Mouse (Mus musculus) adrenal gland, adult 18-20 months (tissue): ENCODE measurements around the gene Diexf. TPM values are rescaled to one million over a fixed set of nuclear protein-coding genes. Genes with fewer than 3 reads are reported as not detected.

Experiments used
- DNase-seq, 2 experiments: peaks; one replicate each; pipeline ENCODE4 v3.0.0; 2021 to 2022; ENCODE audit warnings: low spot score in 2 of 2
- long read RNA-seq, 2 experiments: library from polyadenylated mRNA; stranded (forward); transcript quantifications; one replicate each; pipeline ENCODE4 v2.0.0; 2021
- total RNA-seq, 2 experiments: library from RNA; stranded (reverse); gene quantifications; 1 replicate in 1 of 2; 2 replicates in 1 of 2; pipeline ENCODE4 v1.2.3; 2021

Gene Diexf
- 10 to 100 TPM; 14.6 to 18.6 TPM for total RNA-seq
- long read RNA-seq, experiment 1, full-length matches to known transcripts = 4 of 5 reads
- long read RNA-seq, experiment 1, partial matches to known transcripts = 1 of 5 reads
- long read RNA-seq, experiment 1, other reads (novel, unspliced or antisense) = 0 of 5 reads
- long read RNA-seq, experiment 2, full-length matches to known transcripts = 2 of 7 reads
- long read RNA-seq, experiment 2, partial matches to known transcripts = 1 of 7 reads
- long read RNA-seq, experiment 2, other reads (novel, unspliced or antisense) = 4 of 7 reads

DNA sequence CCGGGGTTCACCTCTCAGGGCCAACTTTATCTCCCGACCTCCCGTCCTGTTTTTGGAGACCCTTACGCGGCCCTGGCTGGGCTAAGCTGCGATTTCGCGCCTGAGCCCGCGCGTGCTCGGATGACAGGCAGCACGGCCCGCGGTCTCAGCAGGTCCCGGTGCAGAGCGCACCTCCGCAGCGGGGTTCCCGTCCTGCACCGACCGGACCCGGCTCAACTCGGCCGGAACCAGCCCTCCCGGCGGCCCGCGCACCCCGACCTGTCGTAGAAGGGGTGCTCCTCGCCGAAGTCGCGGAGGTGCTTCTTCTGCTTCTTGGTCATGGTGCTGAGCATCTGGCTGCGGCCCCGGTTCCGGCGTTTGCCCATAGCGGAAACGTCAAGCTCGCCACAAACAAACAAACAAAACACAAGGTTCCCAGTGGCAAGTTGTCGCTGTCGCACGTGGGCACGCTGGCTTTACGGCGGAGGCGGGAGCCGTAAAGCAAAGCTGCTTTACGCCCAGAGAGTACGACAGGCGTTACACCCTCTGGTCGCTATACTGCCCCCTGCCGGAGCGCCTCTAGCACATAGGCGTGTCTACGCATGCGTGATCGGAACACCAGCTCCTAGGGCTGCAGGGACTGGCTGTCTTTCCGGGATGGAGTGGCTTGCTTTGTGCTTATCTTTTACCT, at the start of gene Diexf:
Diexf (minus strand) TSS at position 487 of the 670 bp plus-strand sequence.
- DNase-seq = peak; percentile 97 to 98

DNA sequence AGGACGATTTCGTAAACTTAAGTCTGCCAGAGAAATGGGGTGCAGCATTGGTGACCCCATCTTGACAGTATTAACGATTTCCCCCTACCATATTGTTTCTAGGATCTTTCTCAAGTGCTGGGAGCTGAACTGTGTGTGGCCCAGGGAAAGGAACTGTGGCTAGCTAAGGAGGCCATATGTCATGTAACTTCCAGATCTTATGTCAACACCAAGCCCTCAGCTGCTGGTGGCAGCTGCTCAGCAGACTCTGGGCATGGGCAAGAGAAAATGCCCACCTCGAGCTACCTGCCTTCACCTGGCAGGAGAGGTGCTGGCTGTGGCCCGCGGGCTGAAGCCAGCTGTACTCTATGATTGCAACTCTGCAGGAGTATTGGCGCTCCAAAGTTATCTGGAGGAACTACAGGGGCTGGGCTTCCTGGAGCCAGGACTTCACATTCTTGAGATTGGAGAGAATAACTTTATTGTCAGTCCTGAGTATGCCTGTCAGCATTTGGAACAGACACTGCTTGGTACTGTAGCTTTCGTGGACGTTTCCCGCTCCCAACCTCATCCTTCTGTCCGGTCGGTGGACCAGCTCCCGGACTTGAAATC, 44.2 kb upstream of the Diexf start:
- DNase-seq = no peak

DNA sequence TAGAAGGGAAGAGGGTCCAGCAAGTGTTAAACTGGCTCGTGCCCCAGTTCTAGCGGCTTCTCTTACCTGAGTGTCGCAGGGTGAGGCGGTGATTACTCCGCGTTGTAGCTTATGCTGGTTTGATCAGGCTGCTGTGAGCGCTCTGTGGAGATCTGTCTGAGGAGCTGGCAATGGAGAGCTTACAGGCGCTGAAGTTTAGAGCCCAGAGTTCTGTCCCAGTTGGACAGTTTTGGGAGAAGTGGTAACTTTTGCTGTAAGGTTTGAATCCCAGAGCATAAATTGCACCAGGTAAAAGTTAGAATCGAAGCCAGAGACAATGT, 43.7 kb upstream of the Diexf start:
- no peak for DNase-seq

DNA sequence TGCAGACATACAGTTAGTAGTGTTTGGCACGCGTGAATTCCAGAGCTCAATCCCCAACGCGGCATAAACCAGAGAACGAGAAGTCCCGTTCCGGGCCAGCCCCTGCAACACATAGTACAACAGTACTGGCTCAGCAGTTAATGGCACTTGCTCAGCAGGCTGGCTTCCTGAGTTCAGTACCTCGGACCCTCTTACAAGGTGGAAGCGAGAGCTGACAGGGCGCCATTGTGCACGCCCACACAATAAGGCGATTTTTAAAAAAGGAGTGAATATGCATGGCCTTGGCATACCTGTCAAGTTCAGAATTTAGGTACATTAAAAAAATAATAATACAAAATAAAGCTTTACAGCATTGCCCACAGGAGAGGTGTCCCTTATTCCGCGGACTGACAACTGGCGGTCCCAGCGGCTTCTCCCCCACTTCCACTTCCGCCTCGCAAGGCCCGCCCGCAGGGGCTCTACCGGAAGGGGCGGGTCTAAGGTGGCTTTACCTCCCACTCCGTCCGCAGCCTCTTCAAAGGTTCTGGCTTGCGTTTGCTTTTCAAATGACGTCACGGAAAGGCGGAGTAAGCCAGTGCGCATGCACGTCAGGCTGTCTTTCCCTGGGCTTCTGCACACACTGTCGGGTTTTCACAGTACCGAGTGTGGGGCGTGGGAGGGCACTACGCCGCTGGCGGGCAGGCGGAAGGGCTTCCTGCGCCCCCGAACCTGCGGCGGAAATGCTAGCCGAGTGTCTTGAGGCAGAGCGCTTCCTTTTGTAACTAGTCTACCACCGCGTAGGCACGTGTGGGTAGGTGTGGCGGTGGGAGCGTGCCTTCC, 43.1 kb upstream of the Diexf start:
- DNase-seq = peak; percentile 92 to 93

DNA sequence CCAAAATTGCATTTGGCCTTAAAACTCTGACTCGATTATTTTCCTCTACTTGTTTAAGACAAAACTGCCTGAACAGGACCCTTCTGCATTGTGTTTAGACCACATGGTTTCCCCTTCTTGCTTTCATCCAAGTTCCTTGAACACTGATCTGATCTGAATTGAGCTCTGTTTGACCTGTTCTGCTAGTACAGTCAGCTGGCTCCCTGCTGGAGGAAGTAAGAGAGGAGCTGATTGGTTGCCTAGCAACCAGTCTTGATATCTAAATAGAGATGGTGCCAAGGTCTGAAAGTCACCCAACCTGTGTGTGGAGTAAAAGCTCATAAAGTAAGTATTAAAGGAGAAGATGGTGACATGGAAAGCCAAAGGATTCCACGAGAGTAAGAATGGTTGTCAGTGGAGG, 39.8 kb upstream of the Diexf start:
- DNase-seq = no peak

DNA sequence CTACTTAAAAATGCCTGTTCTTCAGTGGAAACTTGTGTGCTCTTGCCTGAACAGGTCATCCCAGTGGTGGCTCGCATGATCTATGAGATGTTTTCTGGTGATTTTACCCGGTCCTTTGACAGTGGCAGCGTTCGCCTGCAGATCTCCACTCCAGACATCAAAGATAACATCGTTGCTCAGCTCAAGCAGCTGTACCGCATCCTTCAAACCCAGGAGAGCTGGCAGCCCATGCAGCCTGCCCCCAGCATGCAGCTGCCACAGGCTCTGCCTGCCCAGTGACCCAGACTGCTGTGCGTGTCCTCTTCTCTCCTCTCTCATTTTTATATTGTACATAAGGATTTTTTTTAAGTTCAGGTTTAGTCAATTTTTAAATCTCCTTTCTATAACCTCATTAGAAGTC, 39.2 kb upstream of the Diexf start:
- DNase-seq = no peak

DNA sequence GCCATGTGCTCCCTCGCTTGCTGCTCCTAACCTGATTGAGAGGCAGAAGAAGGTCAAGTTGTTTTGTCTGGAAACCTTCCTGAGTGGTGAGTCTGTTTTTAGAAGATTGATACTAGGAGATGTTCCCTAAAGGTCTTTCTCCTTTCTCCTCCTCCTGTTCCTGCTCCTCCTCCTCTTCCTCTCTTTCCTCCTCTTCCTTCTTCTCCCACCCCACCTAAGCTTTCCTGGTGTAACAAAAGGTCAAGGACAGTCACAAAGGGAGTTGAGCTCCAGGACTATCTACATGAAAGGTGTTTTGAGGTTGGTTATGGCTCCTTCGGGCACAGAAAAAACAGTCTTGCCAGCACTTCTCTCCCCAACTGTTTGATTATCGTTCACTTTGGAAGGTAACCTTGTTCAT, 37.7 kb upstream of the Diexf start, which contains the start of gene A130010J15Rik:
A130010J15Rik (plus strand) TSS at position 301 of the 400 bp plus-strand sequence.
- no peak for DNase-seq

DNA sequence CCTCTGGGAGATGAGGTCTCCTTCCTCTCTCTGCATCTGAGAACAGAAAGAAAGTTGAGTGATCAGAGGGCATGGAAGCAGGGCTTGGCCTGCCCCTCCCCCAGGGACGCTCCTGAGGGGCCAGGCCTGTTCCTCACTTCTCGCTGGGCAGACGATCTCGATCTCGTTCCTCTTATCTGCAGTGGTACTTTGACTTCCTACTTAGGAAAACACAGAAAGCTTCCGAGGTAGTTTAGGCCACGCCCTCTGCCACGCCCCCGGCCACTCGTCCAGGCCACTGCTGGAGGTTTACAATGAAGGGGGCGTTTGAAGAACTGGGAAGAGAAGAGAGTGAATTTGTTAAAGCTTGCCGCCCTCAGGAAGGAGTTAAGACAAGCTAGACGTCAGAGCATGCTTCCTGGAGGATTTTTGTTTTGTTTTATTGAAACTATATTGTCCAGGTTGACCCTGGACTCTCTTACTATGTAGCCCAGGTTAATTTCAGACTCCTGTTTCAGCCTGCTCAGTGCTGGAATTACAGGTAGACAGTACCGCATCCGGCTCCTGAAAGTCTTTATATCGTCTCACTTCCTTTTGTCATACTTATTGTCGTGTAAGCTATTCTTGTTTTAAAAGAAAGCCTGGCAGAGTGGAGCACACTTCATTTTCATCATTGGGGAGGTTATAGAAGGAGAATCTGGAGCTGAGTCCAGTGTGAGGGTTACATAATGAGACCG, 30.4 kb upstream of the Diexf start:
- peak; percentile 20 to 43 for DNase-seq

DNA sequence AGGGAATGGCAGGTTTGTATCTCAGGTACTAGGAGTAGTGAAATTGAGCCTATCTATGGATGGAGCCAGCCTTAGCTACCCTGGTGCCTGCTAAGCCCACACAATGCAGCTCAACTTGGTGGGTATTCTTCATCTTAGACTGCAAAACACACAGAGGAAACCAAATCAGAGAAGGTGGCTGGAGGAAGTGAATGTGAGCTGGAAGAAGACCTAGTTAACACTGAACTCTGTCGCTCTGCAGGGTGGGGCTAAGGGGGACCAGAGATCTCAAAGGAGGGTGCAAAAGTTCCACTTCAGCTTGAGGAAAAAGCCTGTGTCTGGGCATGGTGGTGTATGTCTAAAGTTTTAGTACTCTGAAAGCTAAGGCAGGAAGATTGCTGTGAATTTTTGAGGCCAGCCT, 29.5 kb upstream of the Diexf start:
- no peak for DNase-seq

DNA sequence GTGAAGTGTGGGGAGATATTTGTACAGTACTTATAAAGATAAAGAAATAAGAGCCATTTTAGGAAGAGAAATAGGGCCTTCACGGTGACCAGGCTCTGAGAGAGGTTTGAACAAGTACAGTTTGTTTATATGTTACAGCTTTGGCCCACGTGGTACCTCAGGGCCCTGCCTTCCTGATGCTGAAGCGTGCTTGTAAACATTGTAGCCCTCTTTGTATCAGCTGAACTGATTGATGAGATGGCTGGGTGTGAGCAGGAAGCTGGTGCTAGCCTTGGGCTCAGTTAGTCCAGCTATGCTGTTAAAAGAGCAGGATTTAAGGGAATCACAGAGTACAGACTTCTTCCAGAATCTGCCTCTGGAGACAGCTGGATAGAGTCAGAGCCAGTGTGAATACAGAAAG, 29.1 kb upstream of the Diexf start:
- DNase-seq = no peak

DNA sequence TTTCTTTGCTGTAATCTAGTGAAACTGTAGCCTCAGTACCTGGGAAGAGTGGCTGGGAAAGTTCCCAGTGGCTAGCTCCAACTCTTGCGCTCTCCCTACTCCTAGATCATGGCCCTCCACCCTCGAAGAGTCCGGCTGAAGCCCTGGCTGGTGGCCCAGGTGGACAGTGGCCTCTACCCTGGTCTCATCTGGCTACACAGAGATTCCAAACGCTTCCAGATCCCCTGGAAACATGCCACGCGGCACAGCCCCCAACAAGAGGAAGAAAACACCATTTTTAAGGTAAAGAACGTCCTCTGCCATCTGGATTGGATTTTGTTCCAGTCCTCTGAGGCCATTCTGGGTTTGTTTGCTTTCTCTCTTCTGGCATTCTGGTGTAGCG, 27.0 kb upstream of the Diexf start:
- DNase-seq = no peak

DNA sequence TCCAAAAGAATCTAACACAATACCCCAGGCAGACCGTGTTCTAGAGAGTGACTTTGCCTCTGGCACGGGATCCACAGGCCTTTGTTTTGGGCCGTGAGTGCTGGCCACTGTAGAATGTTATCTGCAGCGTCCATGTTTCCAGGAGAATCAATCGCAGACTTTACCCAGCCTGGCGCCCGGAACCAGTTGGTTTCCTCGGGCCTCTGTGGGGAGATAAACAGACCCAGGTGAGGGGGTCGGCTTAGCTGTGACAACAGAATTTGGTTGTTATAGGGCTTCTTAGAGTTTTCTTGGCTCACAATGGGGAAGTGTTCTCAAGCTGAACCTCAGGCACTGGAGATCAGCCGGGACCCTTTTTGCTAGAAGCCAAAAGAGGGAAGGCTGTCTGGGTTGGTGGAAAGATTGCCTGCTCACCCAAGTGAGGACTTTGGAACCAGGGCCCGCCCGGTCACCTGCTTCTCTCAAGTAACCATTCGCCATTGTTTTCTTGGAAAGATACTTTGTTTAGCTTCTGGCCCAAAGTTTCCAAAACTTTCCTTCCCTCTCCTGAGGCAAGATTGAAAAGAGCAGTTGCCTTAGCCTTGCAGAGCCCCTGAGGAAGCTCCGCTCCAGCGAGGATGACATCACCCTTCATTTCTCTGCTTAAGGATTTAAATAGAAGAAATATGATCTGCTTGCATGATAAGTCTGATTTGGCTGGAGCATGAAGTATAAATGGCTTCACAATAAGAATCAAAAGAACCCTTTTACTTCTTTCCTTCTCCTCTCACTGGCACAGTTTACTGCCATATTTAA, 26.4 kb upstream of the Diexf start:
- DNase-seq = no peak

DNA sequence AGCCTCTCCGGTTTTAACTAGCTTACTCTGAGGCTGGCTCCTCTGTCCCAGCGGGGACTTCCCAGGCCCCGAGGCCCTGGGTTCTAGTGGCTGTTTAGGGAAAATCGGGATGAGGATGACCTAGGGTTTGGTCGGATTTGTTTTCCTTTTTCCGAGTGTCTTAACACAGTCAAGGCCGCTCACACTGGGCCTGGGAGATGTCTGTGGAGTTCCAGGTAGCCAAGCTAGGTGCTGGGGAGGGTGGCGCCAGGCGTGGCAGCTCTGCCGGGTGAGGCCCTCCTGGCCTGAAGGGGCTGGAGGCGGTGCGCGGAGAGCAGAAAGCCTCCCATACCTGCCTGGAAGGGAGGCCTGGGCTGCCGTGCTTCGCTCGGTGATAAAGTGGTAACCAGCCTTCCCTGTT, 23.5 kb upstream of the Diexf start:
- DNase-seq = no peak

DNA sequence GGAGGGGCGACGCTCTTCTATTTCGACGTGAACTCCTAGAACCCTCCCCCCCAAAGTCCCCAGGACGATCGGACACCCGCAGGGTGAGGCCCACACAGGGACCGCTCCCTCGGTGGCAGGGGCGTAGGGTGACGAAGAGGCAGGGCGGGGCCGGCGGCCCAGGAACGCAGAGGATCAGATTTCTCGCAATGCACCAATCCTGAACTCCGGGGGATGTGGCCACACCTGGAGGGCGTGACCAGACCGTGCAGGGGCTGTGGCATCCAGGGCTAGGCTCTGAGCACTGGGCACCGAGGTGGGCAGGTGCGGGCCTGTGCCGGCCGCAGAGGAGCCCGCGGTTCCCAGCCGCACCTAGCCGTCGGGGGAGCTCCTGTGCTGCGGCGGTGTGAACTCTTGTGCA, 22.8 kb upstream of the Diexf start, which contains the start of gene Irf6:
Irf6 (plus strand) TSS at position 240 of the 400 bp plus-strand sequence.
- DNase-seq = peak; percentile 37 to 38

DNA sequence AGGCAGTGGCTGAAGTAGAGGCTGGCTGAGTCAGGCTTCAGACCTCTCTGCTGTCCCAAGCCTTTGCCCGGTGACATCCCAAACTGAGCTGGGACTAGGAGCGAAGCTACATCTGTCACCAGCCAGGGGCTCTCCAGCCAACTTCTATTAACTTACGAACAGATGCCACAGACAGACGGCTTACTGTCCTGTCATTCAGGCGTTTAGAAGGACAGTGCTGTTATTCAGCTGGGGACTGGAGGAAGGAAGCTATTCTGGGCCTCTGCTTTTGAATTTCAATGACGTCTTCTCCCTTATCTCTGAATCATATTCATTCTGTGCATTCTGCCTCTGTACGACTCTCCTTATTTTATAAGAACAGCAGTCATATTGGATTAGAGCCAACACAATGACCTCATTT, 21.1 kb upstream of the Diexf start:
- DNase-seq = no peak

DNA sequence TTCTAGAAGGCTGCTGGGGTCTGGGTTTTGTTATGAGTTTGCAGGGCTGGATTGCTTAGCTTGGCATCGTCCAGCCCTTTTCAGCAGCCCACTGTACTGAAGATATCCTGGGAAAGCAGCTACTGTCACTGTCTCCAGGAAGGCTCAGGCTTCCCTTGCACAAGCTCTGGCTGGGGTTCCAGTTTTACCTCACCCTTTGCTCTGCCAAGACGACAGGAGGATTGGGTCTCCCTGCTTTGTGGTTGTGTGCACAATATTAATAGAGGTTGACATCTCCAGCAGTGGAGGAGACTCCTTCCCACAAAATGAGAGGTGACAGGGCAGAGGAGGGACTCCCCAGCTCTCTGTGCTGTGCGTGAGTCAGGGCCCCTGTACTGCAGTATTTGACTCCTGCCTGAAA, 19.2 kb upstream of the Diexf start:
- DNase-seq = no peak

DNA sequence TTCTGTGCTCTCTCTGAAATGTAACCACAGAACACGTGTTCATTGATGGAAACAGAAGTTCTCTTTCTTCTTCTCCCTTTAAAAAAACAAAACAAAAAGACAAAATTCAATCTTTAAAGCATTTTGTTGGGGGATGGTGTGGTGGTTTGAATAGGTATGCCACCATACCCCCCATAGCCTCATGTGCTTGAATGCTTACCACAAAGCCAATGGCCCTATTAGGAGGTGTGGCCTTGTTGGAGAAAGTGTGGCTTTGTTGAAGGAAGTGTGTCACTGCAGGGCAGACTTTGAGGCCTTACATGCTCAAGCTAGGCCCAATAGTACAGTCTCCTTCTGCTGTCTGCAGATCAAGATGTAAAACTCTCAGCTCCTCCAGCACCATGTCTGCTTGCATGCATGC, 16.3 kb upstream of the Diexf start:
- no peak for DNase-seq

DNA sequence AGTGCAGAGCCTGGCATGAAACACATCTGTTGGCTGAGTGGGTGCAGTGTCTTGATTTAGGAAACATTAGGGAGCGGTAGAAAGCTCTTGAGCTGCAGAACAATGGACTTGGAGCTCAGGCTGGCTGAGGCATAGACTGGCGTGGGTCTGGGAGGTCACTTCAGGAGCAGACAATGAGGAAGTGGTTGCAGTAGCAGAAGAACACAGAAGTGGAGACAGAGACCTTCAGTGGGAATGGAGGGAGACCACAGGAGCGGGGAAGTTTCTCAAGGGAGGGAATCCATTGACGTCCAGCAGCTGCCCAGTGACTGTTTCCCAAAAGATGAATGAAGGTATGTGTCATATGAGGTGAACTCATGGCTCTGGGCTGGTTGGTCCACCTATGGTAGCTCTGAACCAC, 15.0 kb upstream of the Diexf start:
- no peak for DNase-seq

DNA sequence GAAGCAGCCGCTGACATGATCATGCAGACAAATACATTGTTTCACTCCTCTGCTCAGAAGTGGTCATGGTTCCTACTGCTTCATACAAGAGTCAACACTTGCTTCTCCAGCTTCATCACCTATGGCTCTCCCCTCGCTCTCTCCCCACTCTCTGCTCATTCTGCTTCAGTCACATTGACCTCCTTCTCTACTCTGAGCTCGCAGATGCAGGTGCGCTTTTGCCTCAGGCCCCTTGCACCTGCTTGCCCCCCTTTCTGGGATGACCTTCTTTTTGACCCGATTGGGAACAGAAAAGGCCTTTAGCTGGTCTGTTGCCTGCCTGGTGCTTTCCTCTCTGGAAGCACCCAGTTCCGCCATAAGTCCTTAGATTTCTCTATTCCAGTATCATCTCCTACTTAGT, 14.4 kb upstream of the Diexf start:
- no peak for DNase-seq

DNA sequence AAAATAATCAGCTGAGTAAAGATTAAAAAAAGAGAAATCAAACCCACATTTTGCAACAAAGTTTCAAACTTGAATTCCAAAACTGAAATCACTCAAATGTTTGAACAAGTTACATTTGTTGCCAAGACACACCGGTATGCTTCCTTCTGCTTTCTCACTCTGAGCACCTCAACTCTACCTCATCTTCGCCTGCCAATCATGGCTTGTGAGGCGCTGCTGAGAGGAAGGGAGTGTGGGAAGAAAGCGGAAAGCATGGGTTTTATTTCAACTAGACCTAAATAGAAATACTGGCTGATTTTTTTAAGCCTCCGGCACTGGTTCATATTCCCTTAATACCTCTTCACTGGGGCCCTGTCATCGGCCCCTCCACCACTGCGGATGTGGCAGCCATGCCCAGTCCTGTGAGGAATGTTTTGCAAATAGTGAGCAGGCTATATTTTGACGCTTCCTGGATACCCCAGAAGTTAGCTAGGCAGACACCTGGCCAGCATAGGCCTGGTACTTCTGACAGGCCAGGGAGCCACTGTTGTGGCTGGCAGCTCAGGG, 12.5 kb upstream of the Diexf start:
- DNase-seq = no peak
